Mouse (Mus musculus): ENCODE data around the gene Arhgap10.
A peak's percentile ranks its signal among the peaks of the same experiment; 100 is the strongest.

DNA sequence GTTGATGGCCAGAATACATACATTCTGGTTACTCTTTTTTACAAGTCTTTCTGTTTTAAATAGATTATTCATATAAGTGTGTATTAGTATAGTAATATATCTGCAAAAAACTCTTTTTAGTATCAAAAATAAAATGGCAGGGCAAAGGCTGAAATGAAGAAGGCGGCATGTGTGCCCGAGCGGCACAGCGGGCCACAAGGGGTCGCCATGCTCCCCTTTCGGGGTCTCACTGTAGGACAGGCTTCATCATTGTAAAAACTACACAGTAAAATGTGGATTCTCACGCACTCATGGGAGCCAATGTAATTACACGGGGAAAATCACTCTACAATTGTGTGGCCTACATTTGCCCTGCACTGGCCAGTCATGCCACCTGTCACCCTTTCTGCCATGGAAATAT, 160.6 kb downstream of the Arhgap10 start:
- peak; percentile 16; the same call in 1 of the 2 replicates for TF ChIP-seq CTCF (IDR thresholded peaks at IDR 0.05)
- no peak for TF ChIP-seq POLR2A (IDR thresholded peaks at IDR 0.05; ENCODE audit: insufficient read depth, low read depth, low read length)
